Mouse (Mus musculus) CH12.LX (cell line): ENCODE measurements at regions not wholly inside any gene's neighbourhood (a gene's known extent, or its start where the extent isn't known, plus 50 kb on each side); places are given as distances from the start of the nearest gene placed in this dataset.

ENCODE experiments used
- DNase-seq: peaks from one replicate; pipeline ENCODE4 v3.0.0-alpha.2; 2013; ENCODE audit errors: extremely low read depth
- H3K27ac ChIP-seq: 2 replicates; pipeline ENCODE4 v1.5.1; 2012; ENCODE audit warnings: low read depth, mild to moderate bottlenecking, control low read depth, moderate library complexity; ENCODE audit not compliant: insufficient read depth
- H3K27me3 ChIP-seq: replicated peaks from 2 replicates; pipeline ENCODE3; 2012; ENCODE audit warnings: inconsistent platforms
- H3K36me3 ChIP-seq, 2 experiments: replicated peaks in 1 of 2; 2 replicates each; pipeline versions ENCODE3 to v1.6.1; 2012; ENCODE audit warnings: inconsistent platforms in 1 of 2, low read length in 1 of 2, mild to moderate bottlenecking in 1 of 2, mixed read lengths in 1 of 2, moderate library complexity in 1 of 2; ENCODE audit not compliant: control insufficient read depth in 1 of 2, insufficient read depth in 1 of 2
- H3K4me1 ChIP-seq, 2 experiments: 2 replicates each; pipeline ENCODE4 v1.6.1; 2012; ENCODE audit warnings: inconsistent platforms in 1 of 2, moderate library complexity in 1 of 2; ENCODE audit not compliant: insufficient read depth in 2 of 2, control insufficient read depth in 1 of 2
- H3K4me2 ChIP-seq: 2 replicates; pipeline ENCODE4 v1.6.1; 2012; ENCODE audit warnings: low read depth, mild to moderate bottlenecking, control low read depth; ENCODE audit not compliant: poor library complexity, insufficient read depth, severe bottlenecking
- H3K4me3 ChIP-seq, 3 experiments: fragments of 150-350 bp in 1 of 3; sonication (generic) in 1 of 3; replicated peaks in 1 of 3; 2 replicates each; pipeline versions ENCODE3 to v1.5.1; 2011 to 2012; ENCODE audit warnings: low read depth in 2 of 3, low read length in 2 of 3, mild to moderate bottlenecking in 2 of 3, moderate library complexity in 2 of 3, control low read depth in 1 of 3, improper control_type of control experiment in 1 of 3, inconsistent platforms in 1 of 3, mixed read lengths in 1 of 3; ENCODE audit not compliant: poor library complexity in 1 of 3
- H3K79me2 ChIP-seq: replicated peaks from 2 replicates; pipeline ENCODE4 v1.6.1; 2012; ENCODE audit warnings: mild to moderate bottlenecking, moderate library complexity; ENCODE audit not compliant: control insufficient read depth, poor library complexity, insufficient read depth, severe bottlenecking; ENCODE audit errors: extremely low read depth
- H3K9ac ChIP-seq: 2 replicates; pipeline ENCODE4 v1.6.1; 2012; ENCODE audit warnings: low read depth, mild to moderate bottlenecking, control low read depth, moderate library complexity; ENCODE audit not compliant: insufficient read depth
- H3K9me3 ChIP-seq: replicated peaks from 2 replicates; pipeline ENCODE3; 2012; ENCODE audit warnings: low read length, inconsistent platforms, mixed read lengths
- CHD2 ChIP-seq: IDR thresholded peaks from 2 replicates; pipeline ENCODE4 v1.6.1; 2011; ENCODE audit warnings: low read length, improper control_type of control experiment
- IRF4 ChIP-seq: IDR thresholded peaks from 2 replicates; pipeline ENCODE4 v1.6.1; 2014; ENCODE audit warnings: low read depth, mild to moderate bottlenecking, inconsistent platforms, low read length, improper control_type of control experiment
- JUN ChIP-seq: IDR thresholded peaks from 2 replicates; pipeline ENCODE4 v1.6.1; 2011; ENCODE audit warnings: low read depth, mild to moderate bottlenecking, low read length, improper control_type of control experiment, moderate library complexity; ENCODE audit not compliant: insufficient read depth
- MAFK ChIP-seq: IDR thresholded peaks from 2 replicates; pipeline ENCODE4 v1.6.1; 2011; ENCODE audit warnings: low read length, improper control_type of control experiment; ENCODE audit not compliant: insufficient replicate concordance
- MAX ChIP-seq: IDR thresholded peaks from 2 replicates; pipeline ENCODE4 v1.6.1; 2011; ENCODE audit warnings: low read length, improper control_type of control experiment
- POLR2A ChIP-seq: IDR thresholded peaks from 2 replicates; pipeline ENCODE4 v1.6.1; 2011; ENCODE audit warnings: low read depth, mild to moderate bottlenecking, improper control_type of control experiment, low read length
- RCOR1 ChIP-seq: conservative IDR thresholded peaks from 2 replicates; pipeline ENCODE4 v1.6.1; 2012; ENCODE audit warnings: low read depth, mild to moderate bottlenecking, inconsistent platforms, low read length, improper control_type of control experiment
- SIN3A ChIP-seq: IDR thresholded peaks from 2 replicates; pipeline ENCODE4 v1.6.1; 2012; ENCODE audit warnings: low read length, improper control_type of control experiment, inconsistent platforms
- USF1 ChIP-seq: IDR thresholded peaks from 2 replicates; pipeline ENCODE4 v1.6.1; 2014; ENCODE audit warnings: low read depth, mild to moderate bottlenecking, inconsistent platforms, low read length, improper control_type of control experiment
- ZMIZ1 ChIP-seq: IDR thresholded peaks from 2 replicates; pipeline ENCODE4 v1.6.1; 2012; ENCODE audit warnings: low read depth, mild to moderate bottlenecking, inconsistent platforms, low read length, improper control_type of control experiment
- ZNF384 ChIP-seq: IDR thresholded peaks from 2 replicates; pipeline ENCODE4 v1.6.1; 2012; ENCODE audit warnings: low read depth, low read length, improper control_type of control experiment, inconsistent platforms
- dilution Hi-C: fragments of 300-500 bp; cut with MboI; formaldehyde crosslinking; loops from 2 replicates; pipeline ENCODE4 v1.14.3; 2020; ENCODE audit warnings: low sequenced_read_pairs; ENCODE audit not compliant: extremely low pct_unique_long_range_greater_than_20kb, extremely low pct_ligation_motif_present
- in situ Hi-C: fragments of 300-500 bp; cut with MboI; formaldehyde crosslinking; loops from 3 replicates; pipeline ENCODE4 v1.14.3; 2019; ENCODE audit warnings: low sequenced_read_pairs, low pct_ligation_motif_present, low pct_unique_long_range_greater_than_20kb, mixed read lengths

DNA sequence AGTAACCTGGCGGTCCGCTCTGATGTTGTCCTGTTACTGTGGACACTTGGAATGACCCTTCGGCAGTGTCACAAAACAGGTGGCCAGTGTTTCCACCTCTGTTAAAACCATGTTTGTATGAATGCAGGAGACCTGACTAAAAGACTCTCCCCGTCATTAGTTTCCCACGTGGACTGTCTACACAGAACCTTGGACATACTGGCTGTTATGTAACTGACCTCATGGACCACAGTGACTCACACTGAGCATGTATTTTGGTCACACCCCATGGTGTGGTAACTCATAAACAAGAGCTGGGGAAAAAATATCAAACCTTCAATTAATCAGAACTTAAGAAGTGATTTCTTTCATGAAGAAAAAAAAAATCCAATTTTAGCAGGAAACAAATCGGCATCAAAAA lies 54.9 kb downstream of the Gm47996 start:
- no peak overlapping the region for H3K4me3 ChIP-seq
- H3K36me3 ChIP-seq: no peaks in the 10 kb centered on the region
- H3K9me3 ChIP-seq: no peaks in the 10 kb centered on the region
- in situ Hi-C loops (no loop called here), dilution Hi-C loops (no loop called here)
- no peak overlapping the region for H3K27ac ChIP-seq
- H3K79me2 ChIP-seq: no peaks in the 10 kb centered on the region
- no peak overlapping the region for H3K4me2 ChIP-seq
- DNase-seq: no peak
- H3K9ac ChIP-seq: no peak overlapping the region
- H3K27me3 ChIP-seq: no peaks in the 10 kb centered on the region
- peaks cover 0 to 4% of the 10 kb centered on the region in 2 experiments; a peak in 2 of 4 replicates for H3K4me1 ChIP-seq
- TF ChIP-seq IRF4 (no peak), POLR2A (no peak), ZMIZ1 (no peak)

GRCm38 (mm10) chr1:151265590-151265989 lies 55.7 kb downstream of the Gm47996 start:
- no peak overlapping the region for H3K4me3 ChIP-seq
- no peak overlapping the region for H3K9ac ChIP-seq
- no peaks in the 10 kb centered on the region for H3K9me3 ChIP-seq
- no peaks in the 10 kb centered on the region for H3K27me3 ChIP-seq
- DNase-seq: no peak
- in situ Hi-C loops (no loop called here), dilution Hi-C loops (no loop called here)
- H3K36me3 ChIP-seq: no peaks in the 10 kb centered on the region
- H3K27ac ChIP-seq: no peak overlapping the region
- no peak overlapping the region for H3K4me2 ChIP-seq
- peaks cover 3% of the 10 kb centered on the region in 2 experiments; a peak in 2 of 4 replicates for H3K4me1 ChIP-seq
- no peaks in the 10 kb centered on the region for H3K79me2 ChIP-seq
- no peak for TF ChIP-seq MAX
- TF ChIP-seq MAFK: no peak
- TF ChIP-seq JUN: no peak
- TF ChIP-seq RCOR1: no peak
- TF ChIP-seq USF1: no peak

- dilution Hi-C loops (no loop called here), in situ Hi-C loops (no loop called here)
- Histone ChIP-seq H3K4me1 (peaks cover 3 to 7% of the 10 kb centered on the region in 2 experiments; a peak in 2 of 4 replicates), H3K4me3 (no peak overlapping the region), H3K36me3 (no peaks in the 10 kb centered on the region), H3K27me3 (no peaks in the 10 kb centered on the region), H3K9me3 (no peaks in the 10 kb centered on the region), H3K79me2 (no peaks in the 10 kb centered on the region), H3K9ac (no peak overlapping the region), H3K27ac (no peak overlapping the region), H3K4me2 (no peak overlapping the region)
- DNase-seq: no peak
- TF ChIP-seq POLR2A: no peak
- no peak for TF ChIP-seq JUN
- no peak for TF ChIP-seq CHD2
- no peak for TF ChIP-seq SIN3A
- TF ChIP-seq ZNF384: no peak
- TF ChIP-seq MAFK: no peak
Measured at GRCm38 (mm10) chr1:151266703-151267102, 56.8 kb downstream of the Gm47996 start.
